22 mouse cellular contexts compared by ENCODE assay signal in genomic region chr7:6709396-6709795, GRCm38 (mm10). TPM values are rescaled to one million over a fixed set of nuclear protein-coding genes. Genes with fewer than 3 reads are reported as not detected.
A peak's percentile ranks its signal among the peaks of the same experiment; 100 is the strongest.
DNase-seq lines count a peak whose midpoint lies in the region; TF ChIP-seq lines count a peak whose summit lies in the region.
"Had no signal": no experiment of that assay in that cellular context is flagged by ENCODE, and none has a peak within 500 bp of the region (broad histone marks: within the 10 kb centered on the region; RNA-seq: fewer than 3 reads in every experiment).

No protein-coding gene starts in this region.

- no peak overlapping the region for H3K4me3 ChIP-seq in heart, embryonic 10.5 days
- no peak overlapping the region for H3K4me3 ChIP-seq in left cerebral cortex, adult 2 months
- H3K4me3 ChIP-seq: embryonic facial prominence, embryonic 13.5 days; embryonic facial prominence, embryonic 15.5 days; erythroblast, embryonic 14.5 days; forebrain, embryonic 10.5 days; forebrain, embryonic 12.5 days had no signal

- WGBS in heart, embryonic 10.5 days: 89% methylated on average over 15 of the region's 15 CpGs

- intact Hi-C loops in left cerebral cortex, adult 2 months (cut with DNase I): no loop called here

- no peaks in the 10 kb centered on the region for H3K27me3 ChIP-seq in heart, embryonic 10.5 days (ENCODE audit: insufficient read depth, poor library complexity, severe bottlenecking)
- H3K27me3 ChIP-seq: embryonic facial prominence, embryonic 13.5 days; embryonic facial prominence, embryonic 15.5 days; forebrain, embryonic 12.5 days had no signal

- peaks cover 90% of the 10 kb centered on the region for H3K36me3 ChIP-seq in heart, embryonic 10.5 days

- peaks cover 7% of the 10 kb centered on the region; the same call in 1 of the 2 replicates for H3K9me3 ChIP-seq in heart, embryonic 10.5 days
- H3K9me3 ChIP-seq: embryonic facial prominence, embryonic 15.5 days; forebrain, embryonic 12.5 days had no signal

- H3K27ac ChIP-seq in heart, embryonic 10.5 days: no peak overlapping the region
- no peak overlapping the region for H3K27ac ChIP-seq in left cerebral cortex, adult 2 months
- H3K27ac ChIP-seq: embryonic facial prominence, embryonic 13.5 days; embryonic facial prominence, embryonic 15.5 days; forebrain, embryonic 10.5 days; forebrain, embryonic 12.5 days had no signal

- no peak for TF ChIP-seq CTCF in left cerebral cortex, adult 2 months (IDR thresholded peaks at IDR 0.05)

- no peaks in the 10 kb centered on the region for H3K4me1 ChIP-seq in heart, embryonic 10.5 days
- H3K4me1 ChIP-seq: embryonic facial prominence, embryonic 13.5 days; embryonic facial prominence, embryonic 15.5 days; forebrain, embryonic 10.5 days; forebrain, embryonic 12.5 days had no signal

- DNase-seq in heart, embryonic 10.5 days (ENCODE audit: low spot score): peak; percentile 66
- no peak for DNase-seq in heart, adult 9 months (ENCODE audit: low spot score in 2 of 2)
- DNase-seq in testis, postnatal 10 days (ENCODE audit: low spot score): peak; percentile 16
- DNase-seq in testis, postnatal 14 days (ENCODE audit: low spot score): no peak
- DNase-seq in left cerebral cortex, adult 2 months (ENCODE audit: extremely low spot score in 1 of 2, low spot score in 2 of 2): no peak
- DNase-seq: adrenal gland, adult 2 months; adrenal gland, postnatal 10 days; adrenal gland, postnatal 25 days; cerebellum, adult 11 months; cerebellum, adult 18-20 months; cerebellum, adult 8-10 months; cerebellum, adult 9-11 months; cerebellum, postnatal 14 days; cerebellum, postnatal 36 days; embryo, embryonic 11 days had no signal

RNA-seq across cellular contexts. Expression of gene Zim1, which starts 13.1 kb away (rescaled TPM):
- 9.4 and 17.2 TPM in 2 replicates for polyA plus RNA-seq in heart, embryonic 10.5 days (2016; fragmentation: Nextera tagmentation; extraction: Ambion mirVana)
- 1 to 10 TPM; 4.5 to 7.8 TPM for total RNA-seq in left cerebral cortex, adult 2 months (2021)
- total RNA-seq: common myeloid progenitor, adult 5-6 weeks; MEL had no signal
- polyA plus RNA-seq: erythroblast, embryonic 14.5 days had no signal

RNA-seq across cellular contexts. Expression of gene Peg3, which starts 20.8 kb away (rescaled TPM):
- polyA plus RNA-seq in heart, embryonic 10.5 days (2016; fragmentation: Nextera tagmentation; extraction: Ambion mirVana): 198 and 307 TPM in 2 replicates
- total RNA-seq in left cerebral cortex, adult 2 months (2021): 100 to 1,000 TPM; 217 to 241 TPM
- total RNA-seq: common myeloid progenitor, adult 5-6 weeks; MEL had no signal

RNA-seq across cellular contexts. Expression of gene Usp29, which starts 21.0 kb away (rescaled TPM):
- 11.4 and 20.7 TPM in 2 replicates for polyA plus RNA-seq in heart, embryonic 10.5 days (2016; fragmentation: Nextera tagmentation; extraction: Ambion mirVana)
- total RNA-seq in left cerebral cortex, adult 2 months (2021): 10 to 100 TPM; 38.7 to 47.2 TPM
- total RNA-seq: common myeloid progenitor, adult 5-6 weeks; MEL had no signal

Comparison
In these comparisons a context has a peak if more than half of its experiments do, and no peak if none do; other contexts are left out.
1. DNase-seq: peak in heart, embryonic 10.5 days (single experiment) and testis, postnatal 10 days (single experiment); none in heart, adult 9 months (0 of 2), testis, postnatal 14 days (single experiment) and left cerebral cortex, adult 2 months (0 of 2).